Mouse (Mus musculus) myocyte (in vitro differentiated cells): Measurements from ENCODE around the gene Nsun2. TPM values are rescaled to one million over a fixed set of nuclear protein-coding genes. Genes with fewer than 3 reads are reported as not detected.
A peak's percentile ranks its signal among the peaks of the same experiment; 100 is the strongest.

Experiments
- H3K27me3 ChIP-seq: one replicate; pipeline ENCODE4 v1.6.1; 2011; ENCODE audit not compliant: control insufficient read depth, insufficient read depth, insufficient read length
- H3K36me3 ChIP-seq: one replicate; pipeline ENCODE4 v1.6.1; 2011; ENCODE audit not compliant: control insufficient read depth, insufficient read depth
- H3K4me2 ChIP-seq: one replicate; pipeline ENCODE4 v1.6.1; 2011; ENCODE audit warnings: low read depth, control low read depth
- H3K4me3 ChIP-seq: one replicate; pipeline ENCODE4 v1.5.1; 2011; ENCODE audit warnings: mild to moderate bottlenecking, control low read depth, moderate library complexity
- H3K79me2 ChIP-seq: one replicate; pipeline ENCODE4 v1.6.1; 2011; ENCODE audit not compliant: control insufficient read depth, insufficient read depth
- H3ac ChIP-seq: one replicate; pipeline ENCODE4 v1.6.1; 2011; ENCODE audit not compliant: control insufficient read depth, insufficient read length
- CEBPB ChIP-seq: IDR thresholded peaks from 2 replicates; pipeline ENCODE4 v1.6.1; 2011; ENCODE audit warnings: mild to moderate bottlenecking, moderate library complexity; ENCODE audit not compliant: poor library complexity, insufficient read depth, severe bottlenecking
- E2F4 ChIP-seq: IDR thresholded peaks from one replicate; pipeline ENCODE4 v1.6.1; 2011; ENCODE audit warnings: mild to moderate bottlenecking, control low read depth, moderate library complexity; ENCODE audit not compliant: insufficient read depth
- MAX ChIP-seq: IDR thresholded peaks from one replicate; pipeline ENCODE4 v1.6.1; 2011; ENCODE audit warnings: low read depth, mild to moderate bottlenecking, control low read depth
- MYOD1 ChIP-seq, 3 experiments: IDR thresholded peaks; one replicate each; pipeline ENCODE4 v1.6.1; 2011; ENCODE audit warnings: control low read depth in 2 of 3, low read depth in 2 of 3, mild to moderate bottlenecking in 2 of 3, moderate library complexity in 1 of 3; ENCODE audit not compliant: insufficient read length in 2 of 3, control insufficient read depth in 1 of 3
- MYOG ChIP-seq, 3 experiments: IDR thresholded peaks; one replicate each; pipeline ENCODE4 v1.6.1; 2011; ENCODE audit warnings: control low read depth in 2 of 3, low read depth in 2 of 3, mild to moderate bottlenecking in 2 of 3; ENCODE audit not compliant: insufficient read length in 2 of 3, control insufficient read depth in 1 of 3, insufficient read depth in 1 of 3
- POLR2A ChIP-seq: IDR thresholded peaks from one replicate; pipeline ENCODE4 v1.6.1; 2011; ENCODE audit warnings: low read depth, mild to moderate bottlenecking, control low read depth, moderate library complexity; ENCODE audit not compliant: insufficient read length
- POLR2AphosphoS2 ChIP-seq: IDR thresholded peaks from one replicate; pipeline ENCODE4 v1.6.1; 2011; ENCODE audit warnings: low read depth, control low read depth; ENCODE audit not compliant: insufficient read length
- REST ChIP-seq: IDR thresholded peaks from one replicate; pipeline ENCODE4 v1.6.1; 2011; ENCODE audit warnings: mild to moderate bottlenecking, control low read depth, moderate library complexity; ENCODE audit not compliant: insufficient read depth, insufficient read length
- SRF ChIP-seq: IDR thresholded peaks from one replicate; pipeline ENCODE4 v1.6.1; 2011; ENCODE audit warnings: low read depth; ENCODE audit not compliant: control insufficient read depth, insufficient read length
- TCF12 ChIP-seq: IDR thresholded peaks from one replicate; pipeline ENCODE4 v1.6.1; 2011; ENCODE audit warnings: mild to moderate bottlenecking, control low read depth; ENCODE audit not compliant: poor library complexity, insufficient read depth, severe bottlenecking
- TCF3 ChIP-seq: IDR thresholded peaks from one replicate; pipeline ENCODE4 v1.6.1; 2011; ENCODE audit warnings: low read depth, control low read depth; ENCODE audit not compliant: insufficient read length
- USF1 ChIP-seq: IDR thresholded peaks from one replicate; pipeline ENCODE4 v1.6.1; 2011; ENCODE audit warnings: low read depth, mild to moderate bottlenecking, control low read depth, moderate library complexity
- polyA plus RNA-seq: library from polyadenylated mRNA; unstranded; fragments of >200 nt; fragmentation: generic; extraction: Trizol; gene quantifications from one replicate; pipeline ENCODE4 v1.2.1, GENCODE M21; 2012; ENCODE audit warnings: missing spikeins

Gene Nsun2
- 60.4 TPM for polyA plus RNA-seq

DNA sequence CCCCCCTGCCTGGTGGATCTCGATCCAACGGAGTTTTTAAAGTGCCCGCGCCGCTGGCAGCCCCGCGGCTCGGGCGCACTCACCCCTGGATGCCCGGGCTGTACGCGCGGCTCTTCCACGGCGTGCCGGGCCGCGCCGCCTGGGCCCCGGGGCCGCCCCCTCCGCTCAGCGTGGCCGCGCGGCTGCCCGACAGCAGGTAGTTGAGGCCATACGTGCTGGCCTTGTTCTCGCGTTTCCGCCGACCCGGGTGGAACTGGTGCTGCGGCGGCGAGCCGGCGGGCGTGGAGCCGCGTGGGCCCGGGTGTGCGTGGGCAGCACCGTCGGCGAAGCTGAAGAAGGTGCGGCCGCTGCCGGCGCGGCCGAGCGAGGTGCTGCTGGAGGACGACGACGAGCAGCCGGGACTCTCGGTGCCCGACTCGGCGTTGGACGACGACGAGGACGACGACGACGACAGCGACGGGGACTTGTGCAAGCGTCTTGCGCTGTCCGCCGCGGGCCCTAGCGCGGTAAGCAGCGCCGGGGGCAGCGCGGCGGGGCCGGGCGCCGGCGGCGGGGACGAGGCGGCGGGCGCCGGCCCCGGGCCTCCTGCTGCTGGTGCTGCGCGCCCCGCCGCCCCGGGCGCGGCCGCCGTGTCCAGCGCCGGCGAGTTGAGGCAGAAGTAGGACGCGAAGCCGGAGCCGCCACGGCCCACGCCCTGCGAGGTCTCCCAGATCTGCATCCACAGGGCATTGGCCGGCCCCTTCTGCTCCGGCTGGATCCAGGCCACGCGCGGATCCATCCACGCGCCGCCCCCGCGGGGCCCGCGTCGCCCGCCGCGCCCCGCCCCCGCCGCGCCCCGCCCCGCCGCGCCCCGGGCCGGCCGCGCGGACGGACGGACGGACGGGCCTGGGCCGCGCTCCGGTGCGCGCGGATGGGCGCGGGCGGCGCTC is at the start of gene Nsun2:
TSS of gene Nsun2 (plus strand) at position 342 of the 929 bp plus-strand sequence.
- peak within 1 kb of the TSS; percentile 92 for H3K4me2 ChIP-seq
- no peaks in the 10 kb centered on the region for H3K27me3 ChIP-seq
- TF ChIP-seq MYOG (IDR thresholded peaks at IDR 0.05; ENCODE audit: control insufficient read depth in 1 of 3, insufficient read depth in 1 of 3, insufficient read length in 2 of 3, low read depth in 2 of 3) (peak in 1 of 3 experiments; percentile 2), CEBPB (no peak), MYOD1 (IDR thresholded peaks at IDR 0.05; ENCODE audit: control insufficient read depth in 1 of 3, insufficient read length in 2 of 3, low read depth in 2 of 3) (peak in 1 of 3 experiments; percentile 14), REST (no peak), TCF3 (no peak), USF1 (no peak), POLR2AphosphoS2 (no peak), MAX (no peak), E2F4 (peak; percentile 60), POLR2A (peak; percentile 71), TCF12 (no peak), SRF (no peak)
- peak within 1 kb of the TSS; percentile 58 for H3K4me3 ChIP-seq
- H3K36me3 ChIP-seq, result no peaks in the 10 kb centered on the region
- peak within 1 kb of the TSS; percentile 94 for H3ac ChIP-seq
- H3K79me2 ChIP-seq, result peaks cover 46% of the 10 kb centered on the region

GRCm38 (mm10) chr13:69485326-69485725 is 48.2 kb upstream of the Nsun2 start:
- Histone ChIP-seq H3K27me3 (no peaks in the 10 kb centered on the region), H3K4me2 (no peak overlapping the region), H3K36me3 (no peaks in the 10 kb centered on the region), H3K79me2 (no peaks in the 10 kb centered on the region), H3ac (no peak overlapping the region), H3K4me3 (no peak overlapping the region)
- TF ChIP-seq MYOD1 (IDR thresholded peaks at IDR 0.05; ENCODE audit: control insufficient read depth in 1 of 3, insufficient read length in 2 of 3, low read depth in 2 of 3) (no peak), MYOG (IDR thresholded peaks at IDR 0.05; ENCODE audit: control insufficient read depth in 1 of 3, insufficient read depth in 1 of 3, insufficient read length in 2 of 3, low read depth in 2 of 3) (no peak), MAX (no peak), CEBPB (no peak), USF1 (no peak), TCF3 (no peak), E2F4 (no peak), POLR2AphosphoS2 (no peak), SRF (no peak), REST (no peak), POLR2A (no peak), TCF12 (no peak)

- Histone ChIP-seq H3K79me2 (no peaks in the 10 kb centered on the region), H3K36me3 (no peaks in the 10 kb centered on the region), H3ac (no peak overlapping the region), H3K27me3 (no peaks in the 10 kb centered on the region), H3K4me2 (no peak overlapping the region), H3K4me3 (no peak overlapping the region)
- no peak for TF ChIP-seq MYOG (IDR thresholded peaks at IDR 0.05; ENCODE audit: control insufficient read depth in 1 of 3, insufficient read depth in 1 of 3, insufficient read length in 2 of 3, low read depth in 2 of 3)
- TF ChIP-seq USF1, result no peak
- TF ChIP-seq MYOD1 (IDR thresholded peaks at IDR 0.05; ENCODE audit: control insufficient read depth in 1 of 3, insufficient read length in 2 of 3, low read depth in 2 of 3), result no peak
- TF ChIP-seq E2F4, result no peak
- no peak for TF ChIP-seq REST
- no peak for TF ChIP-seq TCF12
- TF ChIP-seq TCF3, result no peak
- no peak for TF ChIP-seq POLR2AphosphoS2
- no peak for TF ChIP-seq SRF
- TF ChIP-seq CEBPB, result no peak
- TF ChIP-seq MAX, result no peak
- TF ChIP-seq POLR2A, result no peak
These were observed 47.7 kb upstream of the Nsun2 start for GRCm38 (mm10) chr13:69485833-69486232.

DNA sequence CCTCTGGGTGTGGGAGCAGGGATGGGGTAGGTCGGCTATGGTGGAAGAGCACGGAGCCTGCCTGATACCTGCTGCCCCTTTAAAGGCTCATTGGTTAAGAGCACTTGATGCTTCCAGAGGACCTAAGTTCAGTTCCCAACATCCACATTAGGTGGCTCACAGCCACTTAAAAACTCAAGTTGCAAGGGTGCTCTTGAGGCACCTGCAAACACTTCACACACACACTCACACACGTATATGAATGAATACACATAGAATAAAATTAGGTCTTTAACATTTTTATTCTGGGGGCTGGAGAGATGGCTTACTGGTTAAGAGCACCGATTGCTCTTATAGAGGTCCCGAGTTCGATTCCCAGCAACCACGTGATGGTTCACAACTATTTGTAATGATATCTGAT is 46.4 kb upstream of the Nsun2 start:
- H3K36me3 ChIP-seq, result no peaks in the 10 kb centered on the region
- H3K4me2 ChIP-seq, result no peak overlapping the region
- H3K79me2 ChIP-seq, result no peaks in the 10 kb centered on the region
- no peak overlapping the region for H3K4me3 ChIP-seq
- H3K27me3 ChIP-seq, result no peaks in the 10 kb centered on the region
- TF ChIP-seq REST (no peak), USF1 (no peak), POLR2AphosphoS2 (no peak), MAX (no peak), CEBPB (no peak)
- no peak overlapping the region for H3ac ChIP-seq
